Mouse (Mus musculus) macrophage (primary cell): Measurements from ENCODE around the gene Zpld1. TPM values are rescaled to one million over a fixed set of nuclear protein-coding genes. Genes with fewer than 3 reads are reported as not detected.

ENCODE experiments used
- H3K27ac ChIP-seq: fragments of 350-480 bp; formaldehyde crosslinking; 2 replicates; pipeline ENCODE4 v1.9.0; 2021
- H3K36me3 ChIP-seq: fragments of 350-480 bp; formaldehyde crosslinking; 2 replicates; pipeline ENCODE4 v1.9.0; 2021; ENCODE audit errors: inconsistent target
- H3K4me3 ChIP-seq: fragments of 350-480 bp; formaldehyde crosslinking; 2 replicates; pipeline ENCODE4 v1.9.0; 2021; ENCODE audit errors: inconsistent target
- H3K79me2 ChIP-seq: fragments of 350-480 bp; formaldehyde crosslinking; 2 replicates; pipeline ENCODE4 v1.9.0; 2021; ENCODE audit errors: inconsistent target
- WGBS: methylation state at CpG from one replicate; pipeline ENCODE4 v1.1.7; 2026; ENCODE audit warnings: inconsistent platforms; ENCODE audit not compliant: missing documents; 5-methylcytosine and 5-hydroxymethylcytosine counted together
- polyA plus RNA-seq: library from polyadenylated mRNA; stranded (reverse); fragments of 250-400 nt; gene quantifications from 3 replicates; pipeline ENCODE4 v1.2.4, GENCODE M21; 2018; ENCODE audit warnings: inconsistent platforms
- total RNA-seq, 78 experiments: library from RNA; depleted of rRNA; stranded (reverse); fragments of 250-400 nt; gene quantifications; 1 replicate in 9 of 78; 2 replicates in 24 of 78; 3 replicates in 43 of 78; 4 replicates in 2 of 78; pipeline ENCODE4 v1.2.4; 2018; ENCODE audit warnings: inconsistent platforms in 56 of 78

Zpld1 gene
- total RNA-seq (2018; cell fraction: chromatin; rRNA removed), result not detected
- total RNA-seq (2018; cell fraction: cytosol; rRNA removed), result not detected
- not detected for total RNA-seq (2018; cell fraction: nucleus; rRNA removed)
- polyA plus RNA-seq, result not detected in 3 replicates

GRCm38 (mm10) chr16:55297886-55298285 lies at the start of gene Zpld1:
Gene Zpld1, minus strand, starts transcription at chr16:55297986.
- no peaks in the 10 kb centered on the region for H3K79me2 ChIP-seq
- no peak within 1 kb of the TSS for H3K27ac ChIP-seq
- H3K36me3 ChIP-seq, result no peaks in the 10 kb centered on the region
- no peak within 1 kb of the TSS for H3K4me3 ChIP-seq
- 100% methylated on average over 2 of the region's 2 CpGs for WGBS

- Histone ChIP-seq H3K79me2 (no peaks in the 10 kb centered on the region), H3K27ac (no peak overlapping the region), H3K36me3 (no peaks in the 10 kb centered on the region), H3K4me3 (no peak overlapping the region)
- 88% methylated on average over 3 of the region's 3 CpGs for WGBS
Observed at GRCm38 (mm10) chr16:55345644-55346043, 47.9 kb upstream of the Zpld1 start.

GRCm38 (mm10) chr16:55321542-55322514 lies 24.0 kb upstream of the Zpld1 start:
- Histone ChIP-seq H3K79me2 (no peaks in the 10 kb centered on the region), H3K36me3 (no peaks in the 10 kb centered on the region), H3K27ac (no peak overlapping the region), H3K4me3 (no peak overlapping the region)
- WGBS, result 74% methylated on average over 7 of the region's 8 CpGs

GRCm38 (mm10) chr16:55316996-55317395 lies 19.2 kb upstream of the Zpld1 start:
- no peaks in the 10 kb centered on the region for H3K36me3 ChIP-seq
- no peaks in the 10 kb centered on the region for H3K79me2 ChIP-seq
- H3K4me3 ChIP-seq, result no peak overlapping the region
- H3K27ac ChIP-seq, result no peak overlapping the region

- Histone ChIP-seq H3K4me3 (no peak overlapping the region), H3K36me3 (no peaks in the 10 kb centered on the region), H3K79me2 (no peaks in the 10 kb centered on the region), H3K27ac (no peak overlapping the region)
- WGBS, result 69% methylated on average over 3 of the region's 3 CpGs
Observed at GRCm38 (mm10) chr16:55312106-55312505, 14.3 kb upstream of the Zpld1 start.

GRCm38 (mm10) chr16:55282696-55283095 lies 15.1 kb downstream of the Zpld1 start:
- Histone ChIP-seq H3K36me3 (no peaks in the 10 kb centered on the region), H3K27ac (no peak overlapping the region), H3K4me3 (no peak overlapping the region), H3K79me2 (no peaks in the 10 kb centered on the region)
- WGBS, result 91% methylated on average over 2 of the region's 2 CpGs

GRCm38 (mm10) chr16:55277447-55277846 lies 20.3 kb downstream of the Zpld1 start:
- no peaks in the 10 kb centered on the region for H3K36me3 ChIP-seq
- H3K79me2 ChIP-seq, result no peaks in the 10 kb centered on the region
- 91% methylated on average over 3 of the region's 3 CpGs for WGBS
- H3K4me3 ChIP-seq, result no peak overlapping the region
- no peak overlapping the region for H3K27ac ChIP-seq

- no peaks in the 10 kb centered on the region for H3K36me3 ChIP-seq
- H3K79me2 ChIP-seq, result no peaks in the 10 kb centered on the region
- no peak overlapping the region for H3K4me3 ChIP-seq
- 71% methylated on average over 4 of the region's 4 CpGs for WGBS
- no peak overlapping the region for H3K27ac ChIP-seq
Observed at GRCm38 (mm10) chr16:55265281-55265680, 32.5 kb downstream of the Zpld1 start.

GRCm38 (mm10) chr16:55260862-55261574 lies 36.8 kb downstream of the Zpld1 start:
- H3K36me3 ChIP-seq, result no peaks in the 10 kb centered on the region
- H3K79me2 ChIP-seq, result no peaks in the 10 kb centered on the region
- H3K27ac ChIP-seq, result no peak overlapping the region
- WGBS, result 70% methylated on average over 7 of the region's 7 CpGs
- H3K4me3 ChIP-seq, result no peak overlapping the region

GRCm38 (mm10) chr16:55259719-55260118 lies 38.1 kb downstream of the Zpld1 start:
- no peaks in the 10 kb centered on the region for H3K79me2 ChIP-seq
- no peaks in the 10 kb centered on the region for H3K36me3 ChIP-seq
- H3K4me3 ChIP-seq, result no peak overlapping the region
- no peak overlapping the region for H3K27ac ChIP-seq
- WGBS, result 94% methylated on average over 4 of the region's 6 CpGs

GRCm38 (mm10) chr16:55240996-55241395 lies 56.8 kb downstream of the Zpld1 start:
- H3K27ac ChIP-seq, result no peak overlapping the region
- no peaks in the 10 kb centered on the region for H3K79me2 ChIP-seq
- 74% methylated on average over 2 of the region's 2 CpGs for WGBS
- H3K36me3 ChIP-seq, result no peaks in the 10 kb centered on the region
- no peak overlapping the region for H3K4me3 ChIP-seq

GRCm38 (mm10) chr16:55228995-55229622 lies 68.7 kb downstream of the Zpld1 start:
- no peaks in the 10 kb centered on the region for H3K79me2 ChIP-seq
- no peak overlapping the region for H3K27ac ChIP-seq
- no peaks in the 10 kb centered on the region for H3K36me3 ChIP-seq
- 86% methylated on average over 1 of the region's 1 CpGs for WGBS
- no peak overlapping the region for H3K4me3 ChIP-seq

- Histone ChIP-seq H3K79me2 (no peaks in the 10 kb centered on the region), H3K27ac (no peak overlapping the region), H3K4me3 (no peak overlapping the region), H3K36me3 (no peaks in the 10 kb centered on the region)
- WGBS, result 80% methylated on average over 1 of the region's 1 CpGs
Observed at GRCm38 (mm10) chr16:55203945-55204344, 93.8 kb downstream of the Zpld1 start.

- Histone ChIP-seq H3K79me2 (no peaks in the 10 kb centered on the region), H3K4me3 (no peak overlapping the region), H3K27ac (no peak overlapping the region), H3K36me3 (no peaks in the 10 kb centered on the region)
- WGBS, result 86% methylated on average over 1 of the region's 2 CpGs
Observed at GRCm38 (mm10) chr16:55190397-55190796, 107.4 kb downstream of the Zpld1 start.
